Mouse (Mus musculus) layer of hippocampus, postnatal 25 days (tissue): ENCODE data around the gene Ninj2. TPM values are rescaled to one million over a fixed set of nuclear protein-coding genes. Genes with fewer than 3 reads are reported as not detected.
A peak's percentile ranks its signal among the peaks of the same experiment; 100 is the strongest.

Source experiments
- DNase-seq, 2 experiments: peaks; one replicate each; pipeline ENCODE4 v3.0.0; 2022; ENCODE audit warnings: mixed read lengths in 2 of 2, low spot score in 1 of 2; ENCODE audit errors: extremely low spot score in 1 of 2
- total RNA-seq, 2 experiments: library from RNA; stranded (reverse); gene quantifications; 2 replicates each; pipeline ENCODE4 v1.2.3; 2021

The Ninj2 gene
- total RNA-seq, 2 experiments from 2014 or later: 2.3 to 2.9 TPM

DNA sequence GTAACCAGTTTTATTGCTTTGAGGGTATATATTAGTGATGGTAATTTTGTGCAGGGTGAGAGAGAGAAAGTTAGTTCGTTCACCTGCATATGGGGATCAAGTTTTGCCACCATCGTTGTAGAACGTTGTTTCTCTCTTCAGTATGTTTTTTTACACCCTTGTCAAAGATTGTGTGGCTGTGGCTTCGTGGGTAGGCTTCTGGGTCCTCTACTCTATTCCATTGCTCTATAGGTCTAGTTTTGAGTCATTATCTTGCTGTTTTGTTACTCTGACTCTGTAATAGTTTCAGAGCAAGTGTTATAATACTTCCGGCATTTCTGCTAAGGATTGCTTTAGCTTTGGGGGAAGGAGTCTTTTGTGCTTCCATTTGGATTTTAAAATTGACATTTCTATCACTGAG, 26.7 kb downstream of the Ninj2 start:
- no peak for DNase-seq

DNA sequence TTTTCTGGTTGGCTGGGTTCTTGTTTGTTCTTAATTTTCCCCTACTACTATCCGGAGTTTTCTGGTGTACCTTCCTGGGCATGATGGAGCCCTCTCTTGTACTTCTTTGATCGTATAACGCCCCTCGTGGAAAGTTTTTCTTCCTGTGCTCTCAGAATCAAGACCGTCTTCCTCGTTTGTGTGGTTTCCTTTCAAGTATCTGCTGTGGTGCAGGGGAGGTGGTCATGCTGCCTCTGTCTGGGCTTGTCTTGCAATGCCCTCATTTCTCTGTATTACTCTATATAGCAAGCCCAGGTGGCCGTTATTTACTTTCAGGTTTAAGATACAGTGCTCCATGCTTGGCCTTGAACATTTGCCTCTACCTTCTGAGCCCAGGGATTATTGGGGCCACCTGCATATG, 31.5 kb downstream of the Ninj2 start:
- DNase-seq: no peak

DNA sequence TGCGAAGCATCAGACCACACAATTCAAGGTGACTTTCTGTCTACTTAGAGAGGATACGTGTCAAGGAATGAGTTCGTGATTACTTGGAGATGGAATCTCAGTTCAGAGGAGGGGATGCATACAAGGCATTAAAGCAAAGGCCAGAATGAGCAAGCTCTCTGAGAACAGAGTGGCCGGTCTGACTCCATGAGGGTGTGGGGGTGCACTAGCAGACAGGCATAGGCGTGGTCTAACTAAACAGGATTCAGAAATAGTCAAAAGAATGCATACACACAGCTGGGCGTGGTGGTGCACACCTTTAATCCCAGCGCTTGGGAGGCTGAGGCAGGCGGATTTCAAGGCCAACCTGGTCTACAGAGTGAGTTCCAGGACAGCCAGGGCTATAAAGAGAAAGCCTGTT, 33.3 kb downstream of the Ninj2 start:
- no peak for DNase-seq

DNA sequence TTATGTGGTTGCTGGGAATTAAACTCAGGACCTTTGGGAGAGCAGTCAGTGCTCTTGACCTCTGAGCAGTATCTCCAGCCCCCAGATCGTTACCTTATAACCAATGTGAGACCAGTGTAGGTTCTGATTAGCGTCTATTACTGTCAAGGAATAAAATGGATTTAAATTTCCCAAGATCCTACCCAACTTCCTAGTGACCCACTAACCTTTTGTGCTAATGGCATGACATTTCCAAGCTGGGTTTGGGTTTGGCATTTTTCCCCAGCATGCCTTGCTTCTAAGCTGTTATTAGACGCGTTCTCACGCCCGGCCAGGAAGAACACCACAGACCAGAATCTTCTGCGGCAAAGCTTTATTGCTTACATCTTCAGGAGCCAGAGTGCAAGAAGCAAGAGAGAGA, 34.2 kb downstream of the Ninj2 start:
- no peak for DNase-seq

DNA sequence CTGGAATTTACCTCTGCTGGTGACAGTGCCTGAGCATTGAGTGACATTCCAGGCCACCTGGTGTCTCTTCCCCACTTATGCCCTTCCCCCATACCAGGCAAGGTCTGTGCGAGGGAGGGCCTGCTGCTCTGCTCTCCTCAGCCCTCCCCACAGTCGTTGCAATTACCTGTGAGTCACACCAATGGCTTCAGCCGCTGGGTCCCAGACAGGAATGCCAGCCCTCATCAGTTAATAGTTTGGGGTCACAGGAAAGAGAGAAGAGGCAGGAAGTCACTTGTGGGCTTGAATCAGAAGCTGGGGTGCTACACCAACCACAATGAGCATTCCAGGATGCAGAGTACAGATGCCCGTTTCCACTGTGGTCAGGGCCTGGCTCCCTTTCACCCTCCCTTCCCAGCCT, 41.6 kb downstream of the Ninj2 start:
- DNase-seq: no peak

DNA sequence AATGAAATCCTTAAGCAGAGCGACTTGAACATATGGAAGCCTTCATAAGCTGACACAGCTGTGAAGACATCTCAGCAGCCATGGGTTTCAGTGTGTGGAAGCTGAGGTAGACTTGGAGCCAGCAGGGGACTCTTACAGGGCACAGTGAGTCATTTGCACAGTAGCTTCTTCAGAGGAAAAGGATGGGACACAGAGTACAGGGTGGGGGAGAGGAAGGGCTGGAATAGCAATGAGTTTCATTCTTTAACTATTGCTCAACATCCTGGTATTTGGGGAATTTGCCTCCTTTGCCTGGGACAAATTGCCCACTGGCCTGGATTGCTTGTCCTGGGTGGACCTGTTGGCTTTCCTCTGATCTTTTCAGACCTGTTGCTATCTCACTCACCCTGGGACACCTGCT, 52.3 kb downstream of the Ninj2 start:
- no peak for DNase-seq

DNA sequence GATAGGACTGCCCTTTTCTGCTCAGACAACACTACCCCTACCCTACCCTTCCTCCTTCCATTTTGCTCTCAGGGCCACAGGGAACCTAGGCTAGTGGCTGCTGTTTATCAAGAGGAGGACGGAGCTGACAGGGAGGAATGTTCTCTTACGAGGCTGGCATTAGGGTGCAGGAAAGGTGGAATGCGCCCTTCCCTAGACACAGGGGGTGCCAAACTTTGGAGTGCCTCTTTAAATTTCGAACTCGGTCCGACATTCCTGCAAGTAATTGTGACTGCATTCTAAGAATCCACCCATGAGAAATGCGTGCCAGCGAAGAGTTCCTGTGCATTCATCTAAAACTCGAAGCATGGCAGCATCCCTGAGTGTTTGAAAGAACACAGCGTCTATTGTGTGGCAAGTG, 53.5 kb downstream of the Ninj2 start:
- no peak for DNase-seq

DNA sequence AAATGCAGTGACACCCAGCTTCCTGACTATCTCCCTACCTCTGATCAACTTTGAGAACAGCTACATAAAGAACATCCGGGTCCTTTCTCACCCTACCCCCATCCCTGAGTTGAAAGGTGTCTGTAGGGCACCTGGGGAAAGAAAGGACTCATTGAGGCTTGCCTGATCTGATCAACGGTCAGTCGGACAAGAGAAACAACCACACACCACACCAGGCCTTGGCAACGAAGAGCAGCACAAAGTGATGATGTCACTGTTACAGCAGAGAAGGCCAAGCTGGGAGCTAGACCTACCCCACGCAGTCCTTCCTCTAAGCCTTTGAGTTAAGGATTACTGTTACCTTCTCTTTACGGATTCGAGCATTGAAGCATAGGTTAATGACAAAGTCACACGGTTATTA, 54.3 kb downstream of the Ninj2 start:
- DNase-seq: no peak

DNA sequence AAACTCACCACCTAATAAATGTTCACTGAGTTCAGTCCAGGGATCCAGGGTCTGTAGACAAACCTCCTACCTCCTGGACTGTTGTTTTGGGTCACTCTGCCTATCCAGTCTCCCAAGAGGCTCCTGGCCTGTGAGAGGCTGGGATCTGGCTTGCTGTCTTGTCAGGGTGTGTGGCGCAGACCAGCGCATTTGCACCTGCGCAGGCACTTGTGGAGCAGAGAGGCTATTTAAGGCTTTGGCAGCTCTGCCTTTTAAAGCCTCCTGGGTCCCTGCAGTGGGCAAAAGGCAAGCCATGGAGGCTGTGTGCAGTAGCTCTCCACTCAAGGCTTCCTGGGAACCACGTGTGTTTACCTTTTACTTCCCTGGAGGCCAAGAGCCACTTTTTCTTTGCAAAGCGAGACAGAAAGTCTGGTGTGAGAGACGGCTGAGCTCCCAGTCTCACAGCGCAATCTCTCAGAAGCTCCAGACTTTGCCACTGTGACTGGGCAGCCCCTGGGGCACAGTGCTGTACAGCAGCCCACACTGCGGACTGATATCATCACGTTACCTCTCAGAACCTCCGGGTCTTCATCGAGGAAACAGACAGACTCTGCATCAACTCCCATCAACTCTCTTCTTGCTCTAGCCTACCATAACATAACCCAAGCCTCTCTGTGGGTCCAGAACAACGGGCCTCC, 55.7 kb downstream of the Ninj2 start:
- DNase-seq: no peak

DNA sequence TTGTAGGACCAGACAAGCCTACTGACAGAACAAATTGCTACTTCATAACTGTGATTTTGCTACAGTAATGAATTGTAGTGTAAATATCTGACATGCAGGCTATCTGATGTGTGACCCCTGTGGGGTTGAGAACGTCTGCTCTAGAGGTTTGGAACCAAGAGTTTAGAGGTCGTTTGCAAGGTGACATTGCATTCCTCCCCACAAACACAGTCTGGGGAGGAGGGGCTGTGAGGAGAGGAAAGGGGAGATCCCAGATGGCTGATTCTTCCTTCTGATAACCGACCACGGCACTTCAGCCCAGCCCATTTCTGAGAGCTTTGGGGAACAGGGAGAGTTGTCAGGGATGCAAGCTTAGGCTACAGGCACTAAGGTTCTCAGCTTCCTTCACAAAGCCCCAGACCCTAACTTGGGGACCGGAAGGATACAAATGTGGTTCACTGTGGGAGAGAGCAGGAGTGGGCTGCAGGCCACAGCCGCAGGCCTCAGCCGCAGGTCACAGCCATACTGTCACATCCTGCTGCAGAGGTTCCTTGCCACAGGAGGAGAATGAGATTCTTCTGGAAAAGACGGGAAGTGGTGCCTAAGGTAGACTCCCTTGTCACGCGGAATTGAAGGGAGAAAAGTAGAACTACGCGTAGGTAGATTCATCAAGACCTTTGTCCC, 56.4 kb downstream of the Ninj2 start:
- DNase-seq: no peak

DNA sequence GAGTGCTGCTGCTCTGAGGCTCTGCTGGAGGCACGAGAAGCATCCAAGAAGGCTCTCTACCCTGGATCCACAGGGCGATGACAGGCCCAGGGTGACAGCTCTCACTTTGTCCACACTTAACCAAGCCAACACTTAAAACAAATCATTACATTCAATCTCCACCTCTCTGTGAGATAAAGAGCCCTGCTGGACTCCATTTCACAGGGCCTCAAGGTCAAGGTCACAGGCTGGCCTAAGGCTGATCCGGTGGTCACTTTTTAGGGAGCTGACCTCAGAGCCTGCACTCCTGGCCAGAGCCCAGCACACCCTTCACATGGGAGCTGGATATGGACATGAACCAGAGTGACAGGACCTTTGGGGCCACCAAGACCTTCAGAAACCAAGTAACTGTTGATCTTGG, 57.1 kb downstream of the Ninj2 start:
- no peak for DNase-seq

DNA sequence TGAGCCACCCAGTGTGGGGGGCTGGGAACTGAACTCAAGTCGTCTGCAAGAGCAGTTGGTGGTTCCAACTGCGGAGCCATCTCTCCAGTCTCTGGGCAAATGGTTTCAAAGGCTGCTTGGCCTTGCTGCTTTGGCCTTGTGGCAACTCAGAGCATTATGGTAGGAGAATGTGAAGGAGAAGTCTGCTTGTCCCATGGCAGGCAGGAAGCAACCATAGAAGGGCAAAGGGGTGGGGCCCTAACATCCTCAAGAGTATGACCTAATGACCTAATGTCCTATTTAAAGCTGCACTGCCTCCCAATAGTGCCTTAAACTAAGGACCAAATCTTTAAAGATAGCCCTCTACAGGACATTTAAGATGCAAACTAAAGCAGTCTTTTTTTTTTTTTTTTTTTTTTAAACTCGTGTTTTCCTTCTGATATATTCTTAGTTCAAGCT, 58.5 kb downstream of the Ninj2 start:
- no peak for DNase-seq

DNA sequence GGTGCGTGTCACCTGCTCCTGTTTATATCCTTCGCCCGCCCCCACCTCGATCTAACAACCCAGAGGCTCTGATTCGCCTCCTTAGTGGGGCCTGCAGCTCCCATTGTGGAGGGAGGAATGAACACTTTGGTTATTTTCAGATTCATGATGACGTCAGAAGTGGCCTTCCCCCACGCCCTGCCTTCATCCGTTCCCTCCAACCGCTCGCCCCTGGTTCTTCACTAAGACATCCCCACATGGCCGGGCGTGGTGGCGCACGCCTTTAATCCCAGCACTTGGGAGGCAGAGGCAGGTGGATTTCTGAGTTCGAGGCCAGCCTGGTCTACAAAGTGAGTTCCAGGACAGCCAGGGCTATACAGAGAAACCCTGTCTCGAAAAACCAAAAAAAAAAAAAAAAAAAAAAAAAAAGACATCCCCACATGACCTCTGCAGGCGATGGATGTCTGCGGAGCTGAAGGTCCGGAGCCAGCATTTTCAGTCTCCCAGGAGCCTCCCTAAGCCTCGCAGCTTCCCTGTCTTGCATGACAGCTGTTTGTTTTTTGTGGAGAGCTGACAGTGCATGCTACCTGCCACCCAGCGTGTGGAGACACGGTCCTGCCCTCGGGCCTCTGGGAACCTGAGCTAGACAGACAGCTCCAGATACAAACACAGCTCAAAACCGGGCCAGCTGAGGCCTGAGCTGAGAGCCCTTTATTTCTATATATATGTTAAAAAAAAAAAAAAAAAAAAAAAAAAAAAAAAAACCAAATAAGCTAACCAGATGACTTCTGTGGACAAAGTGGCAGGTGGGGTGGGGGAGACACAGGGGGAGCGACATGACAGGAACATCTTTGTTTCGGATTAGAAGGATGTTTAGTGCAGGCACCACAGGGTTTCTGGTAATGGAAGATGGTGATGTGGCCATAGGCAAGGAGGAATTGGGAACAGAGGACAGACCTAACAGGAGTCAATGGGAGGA, 59.9 kb downstream of the Ninj2 start:
- no peak for DNase-seq

DNA sequence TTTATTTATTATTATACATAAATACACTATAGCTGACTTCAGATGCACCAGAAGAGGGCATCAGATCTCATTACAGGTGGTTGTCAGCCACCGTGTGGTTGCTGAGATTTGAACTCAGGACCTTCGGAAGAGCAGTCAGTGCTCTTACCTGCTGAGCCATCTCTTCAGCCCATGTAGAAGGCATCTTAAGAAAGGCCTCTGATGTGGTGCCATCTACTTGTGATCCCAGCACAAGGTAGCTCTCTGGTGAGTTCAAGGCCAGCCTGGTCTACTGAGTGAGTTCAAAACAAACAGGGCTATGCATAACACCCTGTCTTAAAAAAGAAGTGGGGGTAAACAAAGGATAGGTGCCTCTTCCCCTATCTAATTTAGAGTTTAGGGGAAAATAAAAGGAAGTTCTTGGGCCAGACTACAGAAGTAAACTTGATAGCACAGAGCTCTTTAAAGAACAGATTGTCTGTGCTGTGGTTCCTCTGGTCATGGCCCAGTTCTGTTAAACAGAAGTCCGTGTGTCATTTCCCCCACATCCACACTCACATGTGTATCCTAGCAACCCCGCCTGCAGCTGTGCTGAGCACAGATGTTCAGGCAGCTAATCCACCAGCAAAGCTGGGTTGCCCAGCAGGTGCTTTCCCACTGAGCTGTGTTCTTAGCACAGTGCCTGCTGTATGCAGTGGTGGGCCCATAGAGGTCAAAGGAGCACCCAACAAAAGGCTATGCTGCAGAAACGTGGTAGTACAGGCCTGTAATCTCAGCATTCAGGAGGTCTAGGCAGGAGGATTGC, 61.6 kb downstream of the Ninj2 start:
- no peak for DNase-seq

DNA sequence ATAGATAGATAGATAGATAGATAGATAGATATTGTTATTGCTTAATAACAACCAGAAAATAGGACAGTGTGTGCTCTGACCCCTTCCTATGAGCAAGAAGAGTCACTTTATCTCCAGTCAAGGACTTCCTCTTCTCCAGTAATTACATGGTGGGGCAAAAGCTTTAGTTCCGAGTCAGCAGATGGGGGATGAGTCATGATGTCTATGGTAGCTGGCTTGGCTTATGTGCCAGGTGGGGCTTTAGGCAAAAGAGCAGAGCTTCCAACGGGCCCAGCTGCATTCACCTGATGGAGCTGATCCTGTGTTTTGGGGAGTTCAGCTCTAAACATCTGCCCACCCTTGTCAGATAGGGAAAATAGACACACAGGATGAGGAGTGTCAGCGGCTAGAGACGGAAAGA, 62.4 kb downstream of the Ninj2 start:
- DNase-seq: no peak

DNA sequence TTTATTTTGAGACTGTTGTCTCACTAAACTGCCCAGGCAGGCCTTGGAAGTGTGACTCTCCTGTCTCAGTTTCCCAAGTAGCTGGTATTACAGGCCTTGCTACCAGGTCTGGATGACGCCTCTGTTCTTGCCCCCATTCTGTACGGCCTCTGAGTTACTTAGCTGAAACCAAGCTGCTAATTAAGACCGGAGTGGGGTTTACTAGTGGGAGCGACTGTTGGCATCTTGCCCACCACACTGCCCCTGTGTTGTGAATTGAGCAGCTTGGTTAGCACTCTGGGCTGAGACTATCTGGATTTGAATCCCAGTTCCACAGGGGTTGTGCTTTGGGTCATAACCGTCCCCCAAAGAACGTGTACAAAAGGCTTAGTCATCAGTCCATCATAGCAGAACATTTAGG, 64.3 kb downstream of the Ninj2 start:
- DNase-seq: no peak

DNA sequence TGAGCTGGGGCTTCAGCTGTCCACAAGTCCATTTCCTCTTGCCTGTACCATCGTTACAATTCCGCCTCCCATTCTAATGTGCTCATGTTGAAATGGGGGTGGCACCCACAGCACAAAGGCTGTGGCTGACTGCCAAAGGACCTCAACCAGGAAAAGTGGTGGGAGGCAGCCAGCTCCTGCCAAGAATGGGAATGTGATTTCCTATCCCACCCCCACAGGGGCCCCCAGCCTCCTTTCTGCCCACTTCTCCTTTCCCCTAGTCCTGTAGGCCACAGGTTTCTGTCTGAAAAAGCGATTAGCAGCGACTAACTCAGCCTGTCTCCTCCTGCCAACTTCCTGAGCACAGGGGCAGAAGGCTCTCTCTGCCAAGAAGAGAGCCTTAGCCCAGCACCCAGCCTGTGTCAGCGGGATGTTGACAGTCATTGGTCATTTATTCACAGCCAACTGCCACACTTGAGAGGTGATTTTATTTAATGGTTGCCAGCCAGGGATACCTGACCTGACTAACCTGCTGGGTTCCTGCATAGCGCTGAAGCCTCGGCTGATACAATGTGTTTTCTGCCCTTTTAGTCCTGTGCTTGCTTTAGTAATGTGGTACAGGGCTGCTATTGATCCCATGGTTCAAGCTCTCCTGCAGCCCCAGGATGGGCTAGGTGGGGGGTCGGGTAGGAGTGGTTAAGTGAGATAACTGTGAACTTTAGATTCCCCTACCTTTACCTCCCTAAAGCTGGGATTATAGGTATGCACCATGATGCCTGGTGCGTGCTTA, 66.2 kb downstream of the Ninj2 start:
- peak; percentile 17 to 32 for DNase-seq

DNA sequence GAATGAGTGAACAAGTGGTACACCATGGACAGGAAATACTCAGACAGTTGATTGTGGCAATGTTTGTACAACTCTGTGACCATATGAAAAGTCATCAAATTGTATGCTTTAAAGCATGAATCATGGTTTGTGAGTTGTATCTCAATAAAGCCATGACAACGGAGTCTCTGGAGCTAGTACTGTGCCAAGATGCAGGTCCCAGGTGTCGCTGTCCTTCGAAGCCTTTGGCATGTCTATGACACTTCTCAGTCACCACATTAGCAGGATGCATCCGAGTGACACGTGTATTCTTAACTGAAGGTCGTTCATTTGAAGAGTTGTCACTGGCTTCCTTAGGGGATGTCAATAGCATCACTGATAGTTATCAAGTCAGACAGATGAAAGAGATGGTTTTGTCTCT, 69.8 kb downstream of the Ninj2 start:
- no peak for DNase-seq

DNA sequence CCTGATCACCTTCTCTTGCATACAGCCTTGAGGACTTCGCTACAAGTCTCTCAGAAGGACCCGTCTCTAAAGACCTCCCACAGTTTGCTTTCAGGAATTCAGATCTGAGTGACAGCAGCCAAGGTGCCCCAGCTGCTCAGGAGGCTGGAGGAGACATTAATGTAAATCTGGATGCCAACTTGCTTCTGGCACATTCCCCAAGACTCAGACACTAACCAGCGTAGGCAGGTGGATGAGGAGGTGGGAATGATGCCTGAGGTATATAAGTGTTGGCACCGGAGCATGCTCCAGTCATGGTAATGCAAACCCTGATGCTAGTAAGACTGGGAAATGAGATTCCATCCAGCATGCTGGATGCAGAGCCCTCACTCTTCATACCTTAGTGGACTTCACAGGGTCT, 71.6 kb downstream of the Ninj2 start:
- DNase-seq: no peak

DNA sequence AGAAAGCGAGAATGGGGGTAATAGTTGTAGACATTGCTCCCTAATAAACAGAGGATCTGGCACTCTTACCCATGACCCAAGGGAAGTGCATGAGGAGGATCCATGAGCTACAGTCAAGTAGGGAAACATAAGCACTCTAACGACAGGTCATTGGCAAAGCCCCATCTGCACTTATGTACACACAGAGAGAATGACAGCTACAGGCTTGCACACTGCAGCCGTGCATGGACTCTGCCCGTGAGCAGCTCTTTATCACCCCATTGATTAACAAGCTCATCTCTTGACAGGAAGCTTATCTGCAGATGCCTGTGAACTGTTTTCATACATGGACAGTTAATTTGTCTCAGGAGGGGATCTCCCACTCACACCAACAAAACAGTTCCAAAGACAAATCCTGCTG, 74.4 kb downstream of the Ninj2 start:
- DNase-seq: no peak
